Mouse (Mus musculus): ENCODE results near the gene Gzmf.
A peak's percentile ranks its signal among the peaks of the same experiment; 100 is the strongest.
"Not testable (repeated sequence)": the region's sequence is repeated elsewhere in the genome, so short reads cannot be mapped to it uniquely, and the experiment has no call there.

Gene Gzmf

GRCm38 (mm10) chr14:56211317-56211716 lies at the start of gene Gzmf:
TSS of gene Gzmf (minus strand) at chr14:56211417.
- no peak for DNase-seq (ENCODE audit: low spot score in 2 of 2)

GRCm38 (mm10) chr14:56240409-56240808 lies 29.2 kb upstream of the Gzmf start:
- no peak for DNase-seq (ENCODE audit: low spot score in 2 of 2)

- no peak for DNase-seq (ENCODE audit: low spot score in 2 of 2)
Observed at GRCm38 (mm10) chr14:56234556-56234955, 23.3 kb upstream of the Gzmf start, which contains the start of gene Gzmc. TSS of gene Gzmc (minus strand) at chr14:56234656.

- no peak for DNase-seq (ENCODE audit: low spot score in 2 of 2)
Observed at GRCm38 (mm10) chr14:56205613-56206012, 5.6 kb downstream of the Gzmf start.

GRCm38 (mm10) chr14:56205021-56205420 lies 6.2 kb downstream of the Gzmf start:
- peak; percentile 5 to 7 for DNase-seq (ENCODE audit: low spot score in 2 of 2)

- DNase-seq (ENCODE audit: low spot score in 2 of 2) = peak; percentile 60 to 76
Observed at GRCm38 (mm10) chr14:56203975-56204374, 7.2 kb downstream of the Gzmf start.

- no peak for DNase-seq (ENCODE audit: low spot score in 2 of 2)
Observed at GRCm38 (mm10) chr14:56186946-56187345, 24.3 kb downstream of the Gzmf start.

- DNase-seq (ENCODE audit: low spot score in 2 of 2) = no peak
Observed at GRCm38 (mm10) chr14:56186521-56186920, 24.7 kb downstream of the Gzmf start.

- DNase-seq (ENCODE audit: low spot score in 2 of 2) = peak in 1 of 2 experiments; percentile 16
Observed at GRCm38 (mm10) chr14:56177651-56178050, 33.6 kb downstream of the Gzmf start.

GRCm38 (mm10) chr14:56174499-56174898 lies 36.7 kb downstream of the Gzmf start, which contains the start of gene Gzmn:
TSS of gene Gzmn (minus strand) at chr14:56174599.
- DNase-seq (ENCODE audit: low spot score in 2 of 2) = no peak

GRCm38 (mm10) chr14:56173396-56173795 lies 37.8 kb downstream of the Gzmf start:
- DNase-seq (ENCODE audit: low spot score in 2 of 2) = peak in 1 of 2 experiments; percentile 5

GRCm38 (mm10) chr14:56172744-56173143 lies 38.5 kb downstream of the Gzmf start:
- no peak for DNase-seq (ENCODE audit: low spot score in 2 of 2)

- peak; percentile 33 to 52 for DNase-seq (ENCODE audit: low spot score in 2 of 2)
Observed at GRCm38 (mm10) chr14:56168009-56168408, 43.2 kb downstream of the Gzmf start.

GRCm38 (mm10) chr14:56162109-56162508 lies 49.1 kb downstream of the Gzmf start:
- no peak for DNase-seq (ENCODE audit: low spot score in 2 of 2)

GRCm38 (mm10) chr14:56159479-56159878 lies 51.7 kb downstream of the Gzmf start, which contains the start of gene Gzmg:
TSS of gene Gzmg (minus strand) at chr14:56159579.
- not testable (repeated sequence) for DNase-seq (ENCODE audit: low spot score in 2 of 2)

GRCm38 (mm10) chr14:56155340-56155739 lies 55.9 kb downstream of the Gzmf start:
- no peak for DNase-seq (ENCODE audit: low spot score in 2 of 2)

Measured in frontal cortex, postnatal 36 days (tissue).